Mouse (Mus musculus): Measurements from ENCODE around the gene Pnp. TPM values are rescaled to one million over a fixed set of nuclear protein-coding genes. Genes with fewer than 3 reads are reported as not detected.
"Not testable (repeated sequence)": the region's sequence is repeated elsewhere in the genome, so short reads cannot be mapped to it uniquely, and the experiment has no call there.

Gene Pnp
- polyA plus RNA-seq, 1 experiment from 2014 or later = 50.1 TPM

- no peak for ATAC-seq (ENCODE audit: low FRiP score, low read depth)
- H3K9me3 ChIP-seq = no peaks in the 10 kb centered on the region
- no peaks in the 10 kb centered on the region for H3K4me1 ChIP-seq
- no peak overlapping the region for H3K4me3 ChIP-seq
- H3K27ac ChIP-seq (replicated peaks) = no peak overlapping the region
- no peaks in the 10 kb centered on the region for H3K36me3 ChIP-seq
- H3K27me3 ChIP-seq = no peaks in the 10 kb centered on the region
- H3K4me2 ChIP-seq (replicated peaks) = no peak overlapping the region
- H3K9ac ChIP-seq (replicated peaks) = no peak overlapping the region
- 90% methylated on average over 3 of the region's 3 CpGs for WGBS
Observed at GRCm38 (mm10) chr14:50938119-50938908, 7.4 kb downstream of the Pnp start.

GRCm38 (mm10) chr14:50938940-50939339 lies 8.1 kb downstream of the Pnp start:
- WGBS = 46% methylated on average over 2 of the region's 2 CpGs
- Histone ChIP-seq H3K4me1 (no peaks in the 10 kb centered on the region), H3K36me3 (no peaks in the 10 kb centered on the region), H3K9me3 (no peaks in the 10 kb centered on the region), H3K27me3 (no peaks in the 10 kb centered on the region), H3K27ac (replicated peaks) (no peak overlapping the region), H3K9ac (replicated peaks) (no peak overlapping the region), H3K4me3 (no peak overlapping the region), H3K4me2 (replicated peaks) (no peak overlapping the region)
- ATAC-seq (ENCODE audit: low FRiP score, low read depth) = no peak

GRCm38 (mm10) chr14:50943932-50944667 lies 13.2 kb downstream of the Pnp start, which contains the start of gene Gm49342:
Gene Gm49342 (plus strand): TSS chr14:50944517.
- H3K4me3 ChIP-seq = peak within 1 kb of the TSS; percentile 49
- H3K4me2 ChIP-seq (replicated peaks) = peak within 1 kb of the TSS; percentile 65
- H3K27me3 ChIP-seq = no peaks in the 10 kb centered on the region
- peak within 1 kb of the TSS; percentile 84 for H3K27ac ChIP-seq (replicated peaks)
- ATAC-seq (ENCODE audit: low FRiP score, low read depth) = peak; percentile 99
- peak within 1 kb of the TSS; percentile 52 for H3K9ac ChIP-seq (replicated peaks)
- H3K9me3 ChIP-seq = no peaks in the 10 kb centered on the region
- 19% methylated on average over 31 of the region's 31 CpGs for WGBS
- peaks cover 7% of the 10 kb centered on the region for H3K4me1 ChIP-seq
- H3K36me3 ChIP-seq = no peaks in the 10 kb centered on the region

GRCm38 (mm10) chr14:50944668-50945033 lies 13.8 kb downstream of the Pnp start:
- H3K9me3 ChIP-seq, H3K27me3 ChIP-seq, H3K36me3 ChIP-seq, H3K4me1 ChIP-seq: not testable (repeated sequence)
- Histone ChIP-seq H3K4me3 (peak overlapping the region; percentile 49), H3K9ac (replicated peaks) (peak overlapping the region; percentile 52), H3K27ac (replicated peaks) (peak overlapping the region; percentile 84), H3K4me2 (replicated peaks) (peak overlapping the region; percentile 65)
- under 1% methylated on average over 15 of the region's 15 CpGs for WGBS
- ATAC-seq (ENCODE audit: low FRiP score, low read depth) = peak; percentile 97

GRCm38 (mm10) chr14:50945081-50945480 lies 14.2 kb downstream of the Pnp start:
- H3K9ac ChIP-seq (replicated peaks) = peak overlapping the region; percentile 52
- H3K4me2 ChIP-seq (replicated peaks) = peak overlapping the region; percentile 65
- H3K9me3 ChIP-seq, H3K36me3 ChIP-seq, H3K4me1 ChIP-seq, H3K27me3 ChIP-seq: not testable (repeated sequence)
- peak; percentile 16; the same call in 1 of the 2 replicates for ATAC-seq (ENCODE audit: low FRiP score, low read depth)
- peak overlapping the region; percentile 49 for H3K4me3 ChIP-seq
- peak overlapping the region; percentile 84 for H3K27ac ChIP-seq (replicated peaks)
- WGBS = 9% methylated on average over 6 of the region's 6 CpGs

- not testable (repeated sequence) for H3K36me3 ChIP-seq; H3K9me3 ChIP-seq; H3K9ac ChIP-seq (replicated peaks); H3K4me1 ChIP-seq; ATAC-seq (ENCODE audit: low FRiP score, low read depth); H3K27me3 ChIP-seq; H3K27ac ChIP-seq (replicated peaks)
- peak overlapping the region; percentile 65 for H3K4me2 ChIP-seq (replicated peaks)
- H3K4me3 ChIP-seq = peak overlapping the region; percentile 49
- WGBS = 36% methylated on average over 3 of the region's 3 CpGs
Observed at GRCm38 (mm10) chr14:50945526-50945925, 14.6 kb downstream of the Pnp start.

- ATAC-seq (ENCODE audit: low FRiP score, low read depth) = no peak
- WGBS = 92% methylated on average over 10 of the region's 10 CpGs
- Histone ChIP-seq H3K9ac (replicated peaks) (no peak overlapping the region), H3K27ac (replicated peaks) (no peak overlapping the region), H3K4me1 (no peaks in the 10 kb centered on the region), H3K36me3 (peaks cover 12% of the 10 kb centered on the region), H3K4me3 (no peak overlapping the region), H3K9me3 (no peaks in the 10 kb centered on the region), H3K27me3 (no peaks in the 10 kb centered on the region), H3K4me2 (replicated peaks) (no peak overlapping the region)
Observed at GRCm38 (mm10) chr14:50955487-50955886, 24.6 kb downstream of the Pnp start.

- H3K9me3 ChIP-seq; H3K4me3 ChIP-seq; H3K27me3 ChIP-seq; H3K9ac ChIP-seq (replicated peaks); H3K27ac ChIP-seq (replicated peaks); H3K4me1 ChIP-seq: not testable (repeated sequence)
- Histone ChIP-seq H3K4me2 (replicated peaks) (peak within 1 kb of the TSS; percentile 33), H3K36me3 (peaks cover 11% of the 10 kb centered on the region)
- peak; percentile 87 for ATAC-seq (ENCODE audit: low FRiP score, low read depth)
- WGBS = 9% methylated on average over 19 of the region's 19 CpGs
Observed at GRCm38 (mm10) chr14:50955942-50956508, 25.1 kb downstream of the Pnp start, which contains the start of gene Pnp2. Gene Pnp2 (plus strand): TSS chr14:50955992.

GRCm38 (mm10) chr14:50956724-50957123 lies 25.8 kb downstream of the Pnp start:
- WGBS = 76% methylated on average over 6 of the region's 6 CpGs
- not testable (repeated sequence) for H3K27me3 ChIP-seq; H3K4me3 ChIP-seq; H3K9ac ChIP-seq (replicated peaks); ATAC-seq (ENCODE audit: low FRiP score, low read depth); H3K36me3 ChIP-seq; H3K4me2 ChIP-seq (replicated peaks); H3K4me1 ChIP-seq; H3K27ac ChIP-seq (replicated peaks); H3K9me3 ChIP-seq

GRCm38 (mm10) chr14:50957146-50957545 lies 26.3 kb downstream of the Pnp start:
- not testable (repeated sequence) for H3K36me3 ChIP-seq; H3K4me2 ChIP-seq (replicated peaks); ATAC-seq (ENCODE audit: low FRiP score, low read depth); H3K27me3 ChIP-seq; H3K4me3 ChIP-seq; H3K4me1 ChIP-seq; H3K27ac ChIP-seq (replicated peaks); H3K9me3 ChIP-seq; H3K9ac ChIP-seq (replicated peaks)
- 64% methylated on average over 3 of the region's 3 CpGs for WGBS

GRCm38 (mm10) chr14:50958289-50958995 lies 27.6 kb downstream of the Pnp start:
- H3K4me2 ChIP-seq (replicated peaks); ATAC-seq (ENCODE audit: low FRiP score, low read depth); H3K27me3 ChIP-seq; H3K36me3 ChIP-seq; H3K4me1 ChIP-seq; H3K27ac ChIP-seq (replicated peaks); H3K9me3 ChIP-seq; H3K4me3 ChIP-seq; H3K9ac ChIP-seq (replicated peaks): not testable (repeated sequence)
- WGBS = 90% methylated on average over 5 of the region's 5 CpGs

Measured in midbrain, embryonic 12.5 days (tissue).